Mouse (Mus musculus) kidney, embryonic 15.5 days (tissue): Measurements from ENCODE around the gene Sec14l2. TPM values are rescaled to one million over a fixed set of nuclear protein-coding genes. Genes with fewer than 3 reads are reported as not detected.

Experiments used
- ATAC-seq: fragments of 200-750 bp; cut with Nextera tagmentation; replicated peaks from 2 replicates; pipeline ENCODE4 v1.8.0; 2017; ENCODE audit warnings: moderate TSS enrichment; ENCODE audit not compliant: low FRiP score
- H3K27ac ChIP-seq: fragments of 300-500 bp; sonication (generic); 2 replicates; pipeline ENCODE4 v1.5.1; 2015; ENCODE audit warnings: mild to moderate bottlenecking, inconsistent platforms
- H3K27me3 ChIP-seq: fragments of 300-500 bp; sonication (generic); 2 replicates; pipeline ENCODE4 v1.6.1; 2015; ENCODE audit warnings: inconsistent platforms
- H3K36me3 ChIP-seq: fragments of 300-500 bp; sonication (generic); 2 replicates; pipeline ENCODE4 v1.6.1; 2015; ENCODE audit warnings: inconsistent platforms
- H3K4me1 ChIP-seq: fragments of 300-500 bp; sonication (generic); 2 replicates; pipeline ENCODE4 v1.6.1; 2015; ENCODE audit warnings: inconsistent platforms
- H3K4me2 ChIP-seq: fragments of 300-500 bp; sonication (generic); 2 replicates; pipeline ENCODE4 v1.6.1; 2015; ENCODE audit warnings: moderate library complexity, mild to moderate bottlenecking, inconsistent platforms
- H3K4me3 ChIP-seq: fragments of 300-500 bp; sonication (generic); replicated peaks from 2 replicates; pipeline ENCODE4 v1.5.1; 2015; ENCODE audit warnings: mild to moderate bottlenecking, inconsistent platforms
- H3K9ac ChIP-seq: fragments of 300-500 bp; sonication (generic); 2 replicates; pipeline ENCODE4 v1.6.1; 2015; ENCODE audit warnings: mild to moderate bottlenecking, inconsistent platforms
- H3K9me3 ChIP-seq: fragments of 300-500 bp; sonication (generic); replicated peaks from 2 replicates; pipeline ENCODE4 v1.6.1; 2016; ENCODE audit warnings: inconsistent platforms
- WGBS: fragments of 180-500 bp; shearing (Covaris S2); methylation state at CpG from one replicate; pipeline ENCODE4 v1.1.7; 2015; ENCODE audit warnings: mixed read lengths; 5-methylcytosine and 5-hydroxymethylcytosine counted together
- polyA plus RNA-seq: library from polyadenylated mRNA; unstranded; fragments of >200 nt; fragmentation: Nextera tagmentation; extraction: Ambion mirVana; gene quantifications from 2 replicates; pipeline ENCODE4 v1.2.1, GENCODE M21; 2015

Sec14l2 gene
- polyA plus RNA-seq, 1 experiment from 2014 or later: 1.3 TPM

DNA sequence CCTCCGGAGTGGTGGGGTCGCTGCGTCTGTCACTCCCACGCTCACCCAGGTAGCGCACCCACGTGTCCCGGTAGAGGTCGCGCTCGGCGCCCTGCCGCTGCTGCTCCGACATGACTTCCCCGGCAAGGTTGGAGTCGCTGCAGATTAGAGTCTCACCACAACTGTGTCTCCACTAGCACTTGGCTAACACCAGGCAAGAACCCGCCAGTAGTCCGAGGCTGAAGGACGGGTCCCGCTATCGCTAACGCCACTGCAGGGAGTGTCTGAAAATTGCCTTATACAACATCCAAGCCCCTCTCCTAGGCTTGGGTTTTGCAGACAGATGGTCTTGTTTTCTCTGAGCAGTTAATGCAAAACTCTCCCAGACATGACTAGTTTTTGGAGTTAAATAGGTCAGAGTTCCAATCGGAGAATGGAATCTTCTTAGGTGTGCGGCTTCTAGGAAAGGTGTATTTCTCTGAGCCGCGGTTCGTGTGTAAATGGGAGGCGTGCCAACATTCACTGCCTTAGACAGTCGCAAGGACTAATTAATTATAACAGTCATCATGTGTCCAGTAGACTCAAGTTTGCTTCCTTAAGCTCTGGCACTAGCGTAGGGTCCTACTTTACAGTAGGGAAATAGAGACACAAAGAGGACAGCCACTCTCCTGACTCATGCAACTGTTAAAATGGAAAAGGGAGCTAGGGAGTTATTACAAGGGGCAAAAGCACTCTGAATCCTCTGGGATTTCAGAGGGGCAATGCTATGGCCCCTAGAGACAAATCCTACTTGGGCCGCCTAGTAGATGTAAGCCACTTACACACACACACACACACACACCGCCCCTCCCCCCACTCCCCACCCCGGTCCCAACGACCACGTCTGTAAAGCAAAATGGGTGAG is 27.8 kb downstream of the Sec14l2 start, which contains the start of gene Mtfp1:
Gene Mtfp1 (minus strand): TSS at position 275 of the 883 bp plus-strand sequence.
- H3K27ac ChIP-seq: peak within 1 kb of the TSS; percentile 80
- peak within 1 kb of the TSS; percentile 78 for H3K4me2 ChIP-seq
- no peaks in the 10 kb centered on the region for H3K27me3 ChIP-seq
- H3K9ac ChIP-seq: peak within 1 kb of the TSS; percentile 62
- H3K4me3 ChIP-seq: peak within 1 kb of the TSS; percentile 65
- no peaks in the 10 kb centered on the region for H3K9me3 ChIP-seq
- H3K4me1 ChIP-seq: peaks cover 39% of the 10 kb centered on the region
- peak; percentile 19 for ATAC-seq
- WGBS: 6% methylated on average over 34 of the region's 34 CpGs
- peaks cover 16% of the 10 kb centered on the region for H3K36me3 ChIP-seq

DNA sequence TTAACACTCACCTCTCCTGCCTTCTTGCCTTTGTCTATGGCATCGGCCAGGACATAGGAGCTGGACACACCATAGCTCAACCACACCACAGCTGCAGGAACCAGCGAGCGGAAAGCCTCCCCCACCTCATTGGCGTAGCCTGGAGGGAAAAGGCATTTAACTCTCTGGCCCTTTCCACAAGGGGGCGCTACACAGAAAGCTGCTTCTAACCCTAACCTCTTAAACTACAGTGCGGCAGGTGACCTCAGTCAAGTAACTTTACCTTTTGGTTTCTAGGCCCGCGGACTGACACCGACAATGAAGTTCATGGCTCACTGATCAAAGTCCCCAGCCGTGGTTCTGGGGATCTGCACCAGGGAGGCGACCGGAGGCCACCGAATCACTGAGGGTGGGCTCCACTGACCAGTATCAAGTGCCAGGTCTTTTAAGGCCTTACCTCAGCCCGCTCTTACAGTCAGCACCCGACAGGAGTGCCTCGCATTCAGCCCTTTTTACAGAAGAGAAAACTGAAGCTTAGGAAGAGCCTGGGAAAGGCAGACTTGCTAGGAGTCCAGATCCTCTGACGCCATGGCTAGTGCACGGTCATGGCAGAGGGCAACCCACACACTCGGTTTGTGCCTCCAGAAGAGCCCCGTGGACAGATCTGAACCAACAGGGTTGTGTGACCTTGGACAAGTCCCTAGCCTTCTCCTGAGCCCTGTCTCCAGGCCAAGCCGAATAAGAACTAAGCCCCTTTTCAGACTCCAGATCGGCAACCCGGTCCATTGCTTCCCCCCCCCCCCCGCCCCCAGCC is 28.6 kb downstream of the Sec14l2 start:
- H3K36me3 ChIP-seq: peaks cover 16% of the 10 kb centered on the region
- 6% methylated on average over 23 of the region's 24 CpGs for WGBS
- peak overlapping the region; percentile 80 for H3K27ac ChIP-seq
- H3K27me3 ChIP-seq: no peaks in the 10 kb centered on the region
- H3K9me3 ChIP-seq: no peaks in the 10 kb centered on the region
- peaks cover 39% of the 10 kb centered on the region for H3K4me1 ChIP-seq
- ATAC-seq: 0 out of 2 replicates have a peak, but pooled peaks have one; percentile 9
- H3K9ac ChIP-seq: peak overlapping the region; percentile 62
- H3K4me2 ChIP-seq: peak overlapping the region; percentile 78
- H3K4me3 ChIP-seq: peak overlapping the region; percentile 65

DNA sequence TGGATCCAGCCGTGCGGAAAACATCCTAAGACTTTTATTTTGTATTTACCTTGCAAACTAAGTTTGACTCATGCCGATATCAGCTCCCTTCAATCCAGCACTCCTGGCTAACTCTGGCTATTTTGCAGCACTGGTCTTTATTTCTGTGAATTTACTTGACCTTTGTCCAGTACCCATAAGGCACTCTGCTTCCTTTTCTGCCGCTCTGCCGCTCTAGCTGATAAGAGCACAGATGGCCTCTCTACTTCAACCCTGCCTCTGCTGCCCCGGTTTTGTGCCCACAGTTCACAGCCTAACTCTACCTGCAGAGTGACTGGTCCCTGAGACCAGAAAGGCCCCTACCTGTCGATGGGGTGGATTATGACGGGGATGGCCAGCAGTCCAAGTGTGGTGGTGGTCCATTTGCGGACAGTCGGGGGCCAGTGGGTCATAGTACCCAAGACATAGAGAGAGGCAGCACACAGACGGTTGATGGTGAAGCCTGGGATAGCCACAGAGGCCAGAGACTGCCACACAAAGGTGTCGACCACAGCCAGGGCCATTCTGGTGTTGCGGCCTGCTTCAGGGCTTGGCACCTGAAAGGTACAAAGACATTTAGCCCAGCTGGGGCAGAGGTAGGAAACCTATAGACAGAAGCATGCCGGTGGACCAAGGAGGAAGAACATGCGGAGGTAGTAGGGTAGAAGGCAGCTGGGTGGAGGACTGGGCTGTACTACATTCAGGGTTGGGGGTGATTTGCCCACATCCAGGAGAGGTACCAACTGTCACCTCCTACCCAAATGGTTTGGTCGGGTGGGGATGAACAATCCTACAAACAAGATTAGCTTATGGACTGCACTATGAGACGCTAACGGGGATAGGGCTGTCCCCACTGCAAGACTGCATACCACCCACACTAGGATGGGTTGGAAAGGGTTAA is 29.5 kb downstream of the Sec14l2 start:
- H3K4me1 ChIP-seq: peaks cover 39% of the 10 kb centered on the region
- peaks cover 16% of the 10 kb centered on the region for H3K36me3 ChIP-seq
- 84% methylated on average over 18 of the region's 18 CpGs for whole genome bisulfite sequencing
- no peaks in the 10 kb centered on the region for H3K27me3 ChIP-seq
- ATAC-seq: no peak
- H3K4me3 ChIP-seq: peak overlapping the region; percentile 65
- no peak overlapping the region for H3K9ac ChIP-seq
- no peak overlapping the region for H3K27ac ChIP-seq
- peak overlapping the region; percentile 78 for H3K4me2 ChIP-seq
- H3K9me3 ChIP-seq: no peaks in the 10 kb centered on the region

DNA sequence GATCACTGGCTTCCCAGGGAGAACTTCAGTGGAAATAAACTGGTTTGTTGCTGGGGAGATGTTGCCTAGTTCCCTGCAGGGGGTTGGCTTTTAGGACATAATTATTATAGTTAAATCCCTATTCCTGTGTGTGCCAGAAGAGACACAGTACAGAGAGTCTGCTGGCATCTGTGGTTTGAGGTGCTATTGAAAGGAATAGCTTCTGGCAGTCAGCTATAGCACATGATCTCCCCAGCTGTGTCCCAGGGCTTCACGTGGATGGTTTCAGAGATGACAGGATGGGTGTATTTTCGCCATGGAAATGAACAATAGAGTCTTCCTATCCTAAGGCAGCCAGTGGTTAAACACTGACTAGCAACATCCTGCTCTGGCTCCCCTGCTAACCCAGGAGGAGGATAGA is 35.9 kb downstream of the Sec14l2 start:
- 52% methylated on average over 2 of the region's 2 CpGs for WGBS
- H3K4me2 ChIP-seq: no peak overlapping the region
- H3K9me3 ChIP-seq: no peaks in the 10 kb centered on the region
- H3K27ac ChIP-seq: no peak overlapping the region
- H3K9ac ChIP-seq: no peak overlapping the region
- no peaks in the 10 kb centered on the region for H3K27me3 ChIP-seq
- H3K4me1 ChIP-seq: no peaks in the 10 kb centered on the region
- no peak for ATAC-seq
- no peak overlapping the region for H3K4me3 ChIP-seq
- peaks cover 14% of the 10 kb centered on the region for H3K36me3 ChIP-seq

DNA sequence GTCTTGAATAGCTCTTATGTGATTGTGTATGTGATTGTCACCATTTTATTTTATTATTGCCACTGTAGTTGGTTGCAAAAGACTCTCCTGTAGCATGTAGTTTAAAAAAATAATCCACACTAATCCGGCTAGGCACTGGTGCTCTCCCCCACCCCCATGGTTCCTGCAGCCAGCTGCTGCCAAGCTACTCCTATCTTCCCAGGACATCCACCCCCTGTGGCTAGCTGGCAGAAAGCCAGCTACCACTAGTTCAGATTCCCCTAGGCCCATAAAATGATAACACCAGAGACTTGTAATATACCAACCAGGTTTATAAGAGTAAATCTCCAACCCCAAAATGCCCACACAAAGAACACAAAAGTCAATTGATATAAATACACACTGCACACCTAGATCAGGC is 37.0 kb downstream of the Sec14l2 start:
- no peaks in the 10 kb centered on the region for H3K4me1 ChIP-seq
- no peaks in the 10 kb centered on the region for H3K27me3 ChIP-seq
- H3K27ac ChIP-seq: no peak overlapping the region
- H3K4me3 ChIP-seq: no peak overlapping the region
- no peak overlapping the region for H3K9ac ChIP-seq
- ATAC-seq: no peak
- no peaks in the 10 kb centered on the region for H3K9me3 ChIP-seq
- no peak overlapping the region for H3K4me2 ChIP-seq
- peaks cover 5% of the 10 kb centered on the region for H3K36me3 ChIP-seq
- 71% methylated on average over 1 of the region's 1 CpGs for WGBS

DNA sequence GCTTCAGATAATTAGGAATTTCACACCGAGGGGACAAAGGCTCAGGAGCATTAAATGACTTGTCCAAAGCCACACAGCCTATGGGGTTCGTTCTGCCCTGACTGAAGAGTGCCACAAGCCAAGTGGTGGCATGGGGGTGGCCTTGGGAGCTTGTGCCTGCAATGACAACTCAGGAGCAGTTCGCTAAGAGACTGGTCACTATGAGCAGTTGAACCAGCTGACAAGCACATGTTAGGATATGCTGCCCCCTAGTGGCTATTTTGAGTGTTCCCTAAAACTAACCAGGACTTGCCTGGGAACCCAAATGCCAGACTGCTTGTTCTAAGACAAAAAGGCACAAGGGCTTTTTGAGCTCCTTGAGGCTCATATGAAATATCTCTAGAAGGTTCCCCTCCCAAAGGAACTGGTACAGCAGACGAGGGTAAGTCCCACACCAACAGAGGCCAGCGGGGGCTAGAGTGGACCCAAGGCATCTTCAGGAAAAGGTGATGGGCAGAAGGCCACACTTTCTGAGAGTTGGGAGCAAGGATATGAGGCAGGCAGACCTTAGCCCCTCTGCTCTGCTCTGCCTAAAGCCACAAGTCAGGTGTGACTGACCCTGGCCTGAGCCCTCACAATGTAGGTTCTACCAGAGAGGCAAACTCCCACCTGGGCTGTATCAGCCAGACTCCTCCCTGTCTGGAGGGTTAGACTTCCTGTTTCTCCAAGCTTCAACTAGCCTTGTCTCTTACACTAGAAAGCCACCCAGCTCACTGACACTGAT is 39.7 kb downstream of the Sec14l2 start:
- no peak overlapping the region for H3K4me2 ChIP-seq
- H3K27me3 ChIP-seq: no peaks in the 10 kb centered on the region
- H3K4me3 ChIP-seq: no peak overlapping the region
- H3K4me1 ChIP-seq: no peaks in the 10 kb centered on the region
- no peak overlapping the region for H3K27ac ChIP-seq
- no peak overlapping the region for H3K9ac ChIP-seq
- ATAC-seq: no peak
- 32% methylated on average over 5 of the region's 5 CpGs for WGBS
- H3K9me3 ChIP-seq: no peaks in the 10 kb centered on the region
- no peaks in the 10 kb centered on the region for H3K36me3 ChIP-seq

DNA sequence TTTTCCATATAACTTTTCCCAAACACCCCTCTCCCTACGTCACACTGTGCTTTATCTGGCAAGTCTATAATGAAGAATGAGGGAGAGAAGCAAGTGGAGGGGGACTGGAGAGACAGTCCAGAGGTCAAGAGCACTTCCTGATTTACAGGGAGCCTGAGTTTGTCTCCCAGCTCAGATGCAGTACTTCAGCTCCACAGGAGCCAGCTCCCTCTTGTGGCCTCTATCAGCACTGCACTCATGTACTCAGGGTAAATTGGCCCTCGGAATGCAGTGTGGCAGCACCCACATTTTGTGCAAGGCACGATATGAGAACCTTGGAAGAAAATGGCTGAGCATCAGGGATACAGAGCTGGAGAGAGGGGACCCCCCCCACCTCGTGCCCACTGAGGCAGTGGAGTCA is 43.0 kb downstream of the Sec14l2 start:
- no peaks in the 10 kb centered on the region for H3K27me3 ChIP-seq
- WGBS: 12% methylated on average over 4 of the region's 4 CpGs
- H3K9ac ChIP-seq: no peak overlapping the region
- no peaks in the 10 kb centered on the region for H3K4me1 ChIP-seq
- H3K27ac ChIP-seq: no peak overlapping the region
- H3K9me3 ChIP-seq: no peaks in the 10 kb centered on the region
- no peak for ATAC-seq
- H3K4me2 ChIP-seq: no peak overlapping the region
- no peaks in the 10 kb centered on the region for H3K36me3 ChIP-seq
- no peak overlapping the region for H3K4me3 ChIP-seq

DNA sequence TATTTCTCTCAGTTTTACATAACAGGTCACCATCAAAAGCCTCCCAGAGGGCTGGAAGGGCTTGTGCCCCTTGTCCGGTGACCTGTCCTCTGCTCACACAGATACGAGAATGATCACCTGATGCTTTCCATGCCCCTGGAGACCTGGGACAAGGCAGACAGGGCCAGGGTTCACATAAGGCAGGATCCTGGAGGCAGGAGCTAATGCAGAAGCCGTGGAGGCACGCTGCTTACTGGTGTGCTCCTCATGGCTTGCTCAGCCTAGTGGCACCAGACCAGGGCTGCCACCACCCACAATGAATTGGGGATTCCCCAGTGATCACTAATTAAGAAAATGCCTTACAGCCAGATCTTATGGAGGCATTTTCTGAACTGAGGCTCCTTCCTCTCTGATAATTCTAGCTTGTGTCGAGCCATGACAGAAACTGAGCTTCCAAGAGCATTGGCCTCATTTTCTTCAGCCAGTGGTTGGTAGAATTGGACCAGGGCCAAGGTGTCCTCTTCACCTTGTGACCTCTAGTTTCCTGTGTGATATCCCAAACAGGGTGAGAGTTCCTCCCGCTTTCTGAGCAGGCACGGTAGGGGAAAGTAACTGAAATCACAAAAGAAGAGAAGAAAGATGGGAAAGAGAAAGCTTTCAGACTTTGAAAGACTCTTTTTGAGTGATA is 44.8 kb downstream of the Sec14l2 start:
- H3K4me1 ChIP-seq: no peaks in the 10 kb centered on the region
- no peak overlapping the region for H3K27ac ChIP-seq
- H3K36me3 ChIP-seq: no peaks in the 10 kb centered on the region
- no peak overlapping the region for H3K4me3 ChIP-seq
- no peak overlapping the region for H3K4me2 ChIP-seq
- ATAC-seq: no peak
- no peaks in the 10 kb centered on the region for H3K9me3 ChIP-seq
- 77% methylated on average over 7 of the region's 7 CpGs for WGBS
- H3K9ac ChIP-seq: no peak overlapping the region
- no peaks in the 10 kb centered on the region for H3K27me3 ChIP-seq

DNA sequence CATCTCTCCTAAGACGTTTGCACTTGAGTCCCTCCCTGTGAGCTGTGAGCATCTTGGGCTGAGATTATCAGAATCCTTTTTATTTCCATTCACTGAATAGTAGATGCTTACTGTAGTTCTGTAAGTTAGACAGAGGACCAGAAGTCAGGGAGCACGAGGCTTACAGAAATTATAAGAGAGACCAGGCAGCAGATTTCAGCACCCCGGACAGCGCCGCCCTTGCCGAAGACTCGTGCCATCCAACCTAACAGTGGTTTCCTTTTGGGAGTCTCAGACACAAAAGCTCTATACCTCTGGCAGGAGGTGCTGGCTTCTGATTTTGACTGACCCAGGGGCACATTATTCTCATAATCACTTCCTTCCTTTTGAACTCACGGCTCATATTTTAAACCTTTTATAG is 46.6 kb downstream of the Sec14l2 start:
- no peak overlapping the region for H3K4me3 ChIP-seq
- WGBS: 14% methylated on average over 8 of the region's 8 CpGs

DNA sequence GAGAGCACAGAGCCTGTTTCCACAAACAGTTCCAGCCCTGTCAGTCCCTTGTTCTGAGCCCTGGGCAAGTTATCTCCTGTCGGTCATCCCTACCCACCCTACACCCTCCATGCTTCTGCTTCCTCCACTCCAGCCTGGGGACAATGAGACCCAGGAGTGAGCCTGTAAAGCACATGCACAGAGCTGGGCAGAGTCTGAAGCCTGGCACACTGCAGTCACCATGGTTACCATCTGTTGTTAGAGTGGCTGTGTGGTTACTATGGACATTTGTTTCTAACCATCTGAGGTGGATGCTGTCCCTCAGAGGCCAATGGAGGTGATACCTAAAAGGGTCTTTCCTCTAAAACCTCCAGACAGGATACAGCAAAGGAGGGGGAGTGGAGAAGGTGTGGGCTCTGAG is 53.6 kb downstream of the Sec14l2 start:
- WGBS: 70% methylated on average over 1 of the region's 1 CpGs
- H3K4me1 ChIP-seq: no peaks in the 10 kb centered on the region
- ATAC-seq: no peak
- no peak overlapping the region for H3K4me3 ChIP-seq
- H3K4me2 ChIP-seq: no peak overlapping the region
- no peak overlapping the region for H3K27ac ChIP-seq
- H3K27me3 ChIP-seq: no peaks in the 10 kb centered on the region
- H3K9me3 ChIP-seq: no peaks in the 10 kb centered on the region
- H3K36me3 ChIP-seq: no peaks in the 10 kb centered on the region
- H3K9ac ChIP-seq: no peak overlapping the region

More for the DNA sequence above, 46.6 kb downstream of the Sec14l2 start:
- no peaks in the 10 kb centered on the region for H3K9me3 ChIP-seq
- no peak for ATAC-seq
- no peaks in the 10 kb centered on the region for H3K36me3 ChIP-seq
- H3K4me2 ChIP-seq: no peak overlapping the region
- no peak overlapping the region for H3K9ac ChIP-seq
- no peaks in the 10 kb centered on the region for H3K4me1 ChIP-seq
- no peaks in the 10 kb centered on the region for H3K27me3 ChIP-seq
- no peak overlapping the region for H3K27ac ChIP-seq
